Mouse (Mus musculus) mouse embryonic stem cell (cell line): ENCODE results near the gene Cd59a.
"Not testable (repeated sequence)": the region's sequence is repeated elsewhere in the genome, so short reads cannot be mapped to it uniquely, and the experiment has no call there.

ENCODE experiments used
- in situ Hi-C, 2 experiments: fragments of 300-500 bp; cut with MboI; formaldehyde crosslinking; loops; 1 replicate in 1 of 2; 3 replicates in 1 of 2; pipeline ENCODE4 v1.14.3; 2019 to 2020; ENCODE audit warnings: low sequenced_read_pairs in 2 of 2, low pct_unique_long_range_greater_than_20kb in 1 of 2, mixed read lengths in 1 of 2; ENCODE audit not compliant: unreplicated experiment in 1 of 2

Gene Cd59a

GRCm38 (mm10) chr2:104095741-104096213 lies at the start of gene Cd59a:
Cd59a (plus strand) TSS chr2:104095801.
- in situ Hi-C loops = no loop called here

- in situ Hi-C loops = no loop called here
Measured at GRCm38 (mm10) chr2:104058381-104058780, 37.2 kb upstream of the Cd59a start.

DNA sequence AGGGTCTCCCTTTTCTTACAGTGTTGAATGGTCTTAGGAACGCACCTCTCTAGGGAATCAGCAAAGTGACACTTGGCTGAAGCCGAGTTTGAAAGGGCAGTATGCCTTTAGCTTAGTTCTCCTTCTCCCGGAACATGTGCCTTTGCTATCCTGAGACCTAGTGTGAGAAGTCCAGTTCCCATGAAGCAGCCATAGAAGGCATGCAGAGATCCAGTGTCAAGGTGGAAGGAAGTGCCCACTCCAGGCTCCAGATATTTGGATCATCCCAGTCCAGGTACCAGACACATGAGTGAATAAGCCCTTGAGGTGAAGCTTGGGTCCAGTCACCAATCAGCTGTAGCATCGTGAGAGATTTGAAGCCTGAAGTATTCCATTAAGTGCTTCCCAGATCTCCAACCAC lies 36.6 kb upstream of the Cd59a start:
- in situ Hi-C loops = no loop called here

DNA sequence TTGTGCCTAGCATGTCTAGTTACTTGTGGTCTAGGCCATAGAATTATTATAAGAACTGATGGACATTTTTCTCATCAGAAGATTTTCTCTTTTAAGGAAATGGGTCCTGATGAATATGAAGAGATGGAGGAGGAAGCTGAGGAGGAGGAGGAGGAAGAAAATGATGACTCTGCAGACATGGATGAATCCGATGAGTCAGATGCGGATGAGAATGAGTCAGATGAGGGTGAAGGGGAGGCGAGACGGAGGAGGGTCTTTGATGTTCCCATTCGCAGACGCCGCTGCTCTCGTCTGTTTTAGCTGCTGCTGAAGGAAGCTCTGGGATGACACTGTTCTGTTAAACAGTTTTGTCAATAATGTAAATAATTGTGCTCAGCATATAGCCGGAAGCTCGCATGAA lies 35.8 kb upstream of the Cd59a start:
- in situ Hi-C loops = no loop called here

DNA sequence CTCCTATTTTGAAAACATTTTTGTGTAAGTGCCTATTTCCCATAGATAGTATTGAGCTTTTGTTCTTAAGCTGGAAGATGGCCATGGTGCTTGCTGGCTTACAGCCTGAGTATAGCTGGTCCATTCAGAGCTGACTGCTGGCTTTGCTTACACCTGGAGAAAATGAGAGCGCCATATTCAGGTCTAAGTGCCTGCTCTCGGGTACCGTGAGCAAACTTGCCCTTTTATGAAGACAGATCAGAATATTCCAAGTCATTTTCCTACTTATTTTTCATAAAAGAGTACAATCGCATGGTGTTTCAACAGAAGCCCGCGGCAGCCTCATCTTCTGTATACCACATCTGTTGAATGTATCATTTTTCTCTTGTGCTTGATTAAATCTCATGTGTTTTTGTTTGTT lies 34.6 kb upstream of the Cd59a start:
- in situ Hi-C loops = no loop called here

DNA sequence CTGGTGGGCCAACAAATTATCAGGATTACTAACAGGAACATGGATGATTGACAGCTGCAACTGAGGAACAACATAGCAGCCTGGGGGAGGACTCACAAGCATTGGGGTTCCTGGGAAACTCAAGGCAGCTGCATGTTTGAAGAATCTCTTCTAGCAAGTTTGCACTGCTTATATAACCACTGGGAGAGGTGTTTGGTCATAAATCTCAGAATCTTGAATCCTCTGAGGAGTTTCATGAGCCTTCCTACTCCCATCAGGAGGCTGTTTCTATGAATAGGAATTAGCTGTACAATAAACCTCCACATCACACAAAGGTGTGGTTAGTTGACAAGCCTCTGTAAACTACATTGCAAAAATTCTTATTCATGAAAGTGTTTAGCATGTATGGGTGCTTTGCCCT lies 32.9 kb upstream of the Cd59a start:
- in situ Hi-C loops = no loop called here

GRCm38 (mm10) chr2:104064152-104064551 lies 31.4 kb upstream of the Cd59a start:
- in situ Hi-C loops = no loop called here

DNA sequence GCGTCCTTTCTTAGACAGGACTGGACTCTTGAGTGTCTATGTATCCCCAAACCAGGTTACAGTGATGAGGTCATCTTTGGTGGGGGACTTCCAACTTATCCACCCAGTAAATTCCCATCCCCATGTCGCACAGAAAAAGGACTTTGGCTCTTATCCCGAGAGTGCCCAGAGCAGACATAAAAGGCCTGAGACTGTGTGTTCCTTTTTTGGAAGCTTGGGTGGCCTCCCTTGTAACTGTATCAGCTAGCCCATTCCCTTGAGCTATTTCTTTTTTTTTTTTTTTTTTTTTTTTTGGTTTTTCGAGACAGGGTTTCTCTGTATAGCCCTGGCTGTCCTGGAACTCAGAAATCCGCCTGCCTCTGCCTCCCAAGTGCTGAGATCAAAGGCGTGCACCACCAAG lies 30.1 kb upstream of the Cd59a start, which contains the start of gene Gm10912:
Gene Gm10912, plus strand, starts transcription at position 301 of the 400 bp plus-strand sequence.
- in situ Hi-C loops = not testable (repeated sequence)

DNA sequence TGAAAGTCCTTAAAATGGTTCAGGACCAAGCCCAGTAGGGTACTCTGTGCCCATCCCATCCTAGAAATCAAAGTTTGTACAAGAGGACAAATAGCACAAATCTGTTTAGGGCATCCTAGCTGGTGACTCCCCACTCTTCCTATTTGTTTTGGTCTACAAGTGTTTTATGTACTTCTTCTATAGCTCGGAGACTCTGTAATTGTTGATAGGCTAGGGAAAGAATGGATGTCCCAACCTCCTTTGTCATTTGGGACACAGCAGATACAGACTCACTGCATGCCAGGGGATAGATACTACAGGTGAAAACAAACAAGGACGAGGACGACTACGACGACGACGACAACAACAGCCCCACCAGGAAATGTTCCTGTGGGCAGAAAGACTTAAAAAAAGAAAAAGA lies 27.2 kb upstream of the Cd59a start, which contains the start of gene Gm10799:
Gene Gm10799, minus strand, starts transcription at position 101 of the 400 bp plus-strand sequence.
- in situ Hi-C loops = not testable (repeated sequence)

GRCm38 (mm10) chr2:104069704-104070185 lies 25.9 kb upstream of the Cd59a start, which contains the start of gene Cd59b:
Cd59b (plus strand) TSS chr2:104069849.
- in situ Hi-C loops = no loop called here

DNA sequence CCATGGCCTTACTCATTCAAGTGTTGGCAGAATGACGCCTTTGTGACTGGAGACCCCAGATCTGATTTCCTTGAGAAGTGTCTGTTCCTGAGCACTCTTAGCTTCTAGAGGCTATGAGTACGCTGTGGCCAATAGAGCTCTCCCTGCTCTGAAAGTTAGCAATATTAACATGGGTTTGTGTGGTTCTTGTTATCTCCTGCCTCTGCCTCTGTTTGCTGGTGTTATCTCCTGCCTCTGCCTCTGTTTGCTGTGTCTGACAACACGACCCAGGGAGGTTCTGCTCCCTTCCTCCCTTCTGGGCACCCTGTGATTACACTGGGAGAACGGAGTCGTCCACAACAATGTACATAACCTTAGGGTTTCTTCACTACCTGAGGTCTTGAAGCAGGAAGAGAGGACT lies 17.3 kb upstream of the Cd59a start:
- in situ Hi-C loops = not testable (repeated sequence)

DNA sequence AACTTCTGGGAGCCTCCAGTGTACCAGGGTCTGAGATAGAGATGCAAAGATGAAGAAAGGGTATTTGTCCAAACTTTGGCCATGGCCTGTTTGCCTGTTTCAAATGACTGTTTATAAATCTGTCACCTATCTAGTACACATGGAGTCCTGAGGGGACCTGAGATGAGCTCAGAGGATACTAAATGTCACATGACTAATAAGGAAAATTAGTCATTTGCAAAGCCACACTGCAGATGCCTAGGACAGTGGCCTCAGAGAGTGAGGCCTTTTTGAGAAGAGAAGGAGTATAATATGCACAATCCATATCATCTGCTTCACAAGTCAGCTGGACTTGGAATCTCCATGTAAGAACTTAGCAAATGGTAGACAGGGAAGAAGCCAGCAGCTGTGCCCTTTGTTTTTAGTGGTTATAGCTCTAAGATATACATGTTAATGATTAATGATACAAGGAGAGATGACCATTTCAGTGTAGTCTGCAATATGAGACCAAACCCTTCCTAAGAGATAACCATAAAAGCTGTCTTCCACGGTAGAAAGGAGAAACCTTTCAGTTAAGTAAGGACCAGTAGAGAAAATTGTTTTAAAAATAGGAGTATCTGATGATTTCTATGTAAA lies 14.1 kb upstream of the Cd59a start:
- in situ Hi-C loops = not testable (repeated sequence)

DNA sequence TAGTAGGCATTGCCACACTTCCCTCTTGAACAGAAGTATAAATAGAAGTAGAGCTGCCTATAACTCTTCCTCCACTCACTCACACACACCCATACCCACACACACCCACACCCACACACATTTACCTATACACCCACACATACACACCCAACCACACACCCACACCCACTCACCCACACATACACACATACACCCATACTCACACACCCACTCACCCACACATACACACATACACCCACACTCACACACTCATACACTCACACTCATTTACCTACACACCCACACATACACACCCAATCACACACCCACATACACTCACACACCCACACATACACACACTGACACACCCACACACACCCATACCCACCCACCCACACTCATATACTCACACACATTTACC lies 13.1 kb upstream of the Cd59a start:
- in situ Hi-C loops = no loop called here

GRCm38 (mm10) chr2:104084027-104084426 lies 11.6 kb upstream of the Cd59a start:
- in situ Hi-C loops = not testable (repeated sequence)

- in situ Hi-C loops = not testable (repeated sequence)
Measured at GRCm38 (mm10) chr2:104087562-104087961, 8.0 kb upstream of the Cd59a start.

- in situ Hi-C loops = no loop called here
Measured at GRCm38 (mm10) chr2:104093305-104093704, 2.3 kb upstream of the Cd59a start.

- in situ Hi-C loops = no loop called here
Measured at GRCm38 (mm10) chr2:104096256-104096655, 655 bp downstream of the Cd59a start.

DNA sequence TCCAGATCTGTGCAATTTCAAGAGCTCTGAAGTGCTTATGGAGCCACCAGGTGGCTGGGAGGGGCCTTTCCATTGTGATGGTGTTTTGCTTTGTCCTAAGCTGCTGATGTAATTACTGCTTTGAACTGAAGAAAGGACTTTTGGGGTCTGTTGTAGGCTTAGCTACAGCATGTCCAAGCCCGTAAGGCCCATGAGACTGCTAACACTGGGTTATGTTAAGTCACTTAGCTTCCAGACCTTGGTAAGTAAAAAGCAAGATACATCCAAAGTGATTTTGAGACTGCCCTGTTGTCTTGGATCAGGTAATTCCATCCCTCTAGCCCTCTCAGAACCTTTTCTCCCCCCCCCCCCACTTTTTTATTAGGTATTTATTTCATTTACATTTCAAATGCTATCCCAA lies 1.2 kb downstream of the Cd59a start:
- in situ Hi-C loops = not testable (repeated sequence)

DNA sequence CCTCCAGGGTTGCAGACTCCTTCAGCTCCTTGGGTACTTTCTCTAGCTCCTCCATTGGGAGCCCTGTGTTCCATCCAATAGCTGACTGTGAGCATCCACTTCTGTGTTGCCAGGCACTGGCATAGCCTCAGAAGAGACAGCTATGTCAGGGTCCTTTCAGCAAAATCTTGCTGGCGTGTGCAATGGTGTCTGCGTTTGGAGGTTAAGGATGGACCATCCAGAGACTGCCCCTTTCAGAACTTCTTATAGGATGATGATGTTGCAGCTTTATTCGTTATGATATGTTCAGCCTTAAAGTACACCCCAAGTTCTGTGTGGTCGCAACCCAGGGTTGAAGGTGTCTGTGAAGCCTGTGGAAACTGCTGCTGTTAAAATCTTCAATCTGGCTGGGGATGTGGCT lies 1.8 kb downstream of the Cd59a start:
- in situ Hi-C loops = not testable (repeated sequence)

GRCm38 (mm10) chr2:104098529-104099230 lies 3.1 kb downstream of the Cd59a start:
- in situ Hi-C loops = no loop called here
